Mouse (Mus musculus) kidney, postnatal 0 days (tissue): ENCODE data around the gene Rplp2. TPM values are rescaled to one million over a fixed set of nuclear protein-coding genes. Genes with fewer than 3 reads are reported as not detected.

ENCODE experiments used
- ATAC-seq: fragments of 200-750 bp; cut with Nextera tagmentation; replicated peaks from 2 replicates; pipeline ENCODE4 v1.8.0; 2017; ENCODE audit warnings: low read depth, moderate number of reproducible peaks, moderate TSS enrichment, moderate library complexity; ENCODE audit not compliant: low FRiP score
- DNase-seq: peaks from one replicate; pipeline ENCODE4 v3.0.0-alpha.2; 2016; ENCODE audit warnings: low spot score
- H3K27ac ChIP-seq: fragments of 300-500 bp; sonication (generic); 2 replicates; pipeline ENCODE4 v1.5.1; 2014; ENCODE audit warnings: mild to moderate bottlenecking
- H3K27me3 ChIP-seq: fragments of 300-500 bp; sonication (generic); 2 replicates; pipeline ENCODE4 v1.6.1; 2014; ENCODE audit warnings: low read length, mixed read lengths; ENCODE audit not compliant: insufficient read depth
- H3K36me3 ChIP-seq: fragments of 300-500 bp; sonication (generic); 2 replicates; pipeline ENCODE4 v1.6.1; 2014; ENCODE audit warnings: low read length, mixed read lengths; ENCODE audit not compliant: insufficient read depth
- H3K4me1 ChIP-seq: fragments of 300-500 bp; sonication (generic); replicated peaks from 2 replicates; pipeline ENCODE4 v1.6.1; 2014; ENCODE audit warnings: antibody characterized with exemption, low read length, mixed read lengths; ENCODE audit not compliant: insufficient read depth
- H3K4me2 ChIP-seq: fragments of 300-500 bp; sonication (generic); 2 replicates; pipeline ENCODE4 v1.6.1; 2014; ENCODE audit warnings: mild to moderate bottlenecking, low read length, moderate library complexity, mixed read lengths
- H3K4me3 ChIP-seq: fragments of 300-500 bp; sonication (generic); replicated peaks from 2 replicates; pipeline ENCODE4 v1.5.1; 2014; ENCODE audit warnings: low read depth, low read length
- H3K9ac ChIP-seq: fragments of 300-500 bp; sonication (generic); 2 replicates; pipeline ENCODE4 v1.6.1; 2014; ENCODE audit warnings: low read depth, low read length
- H3K9me3 ChIP-seq: fragments of 300-500 bp; sonication (generic); replicated peaks from 2 replicates; pipeline ENCODE4 v1.6.1; 2016; ENCODE audit warnings: low read length, inconsistent platforms, mixed read lengths
- CTCF ChIP-seq: IDR thresholded peaks from 2 replicates; pipeline ENCODE4 v1.5.1; 2016; ENCODE audit warnings: antibody characterized with exemption, low read depth, mild to moderate bottlenecking, moderate library complexity
- WGBS: fragments of 180-500 bp; shearing (Covaris S2); extraction: QIAGEN DNeasy Blood & Tissue Kit; methylation state at CpG from one replicate; pipeline ENCODE4 v1.1.7; 2014; 5-methylcytosine and 5-hydroxymethylcytosine counted together
- polyA plus RNA-seq: library from polyadenylated mRNA; unstranded; fragments of >200 nt; fragmentation: Nextera tagmentation; extraction: Ambion mirVana; gene quantifications from 2 replicates; pipeline ENCODE4 v1.2.1, GENCODE M21; 2015

Rplp2 gene
- polyA plus RNA-seq, 1 experiment from 2014 or later = 1,595 TPM

DNA sequence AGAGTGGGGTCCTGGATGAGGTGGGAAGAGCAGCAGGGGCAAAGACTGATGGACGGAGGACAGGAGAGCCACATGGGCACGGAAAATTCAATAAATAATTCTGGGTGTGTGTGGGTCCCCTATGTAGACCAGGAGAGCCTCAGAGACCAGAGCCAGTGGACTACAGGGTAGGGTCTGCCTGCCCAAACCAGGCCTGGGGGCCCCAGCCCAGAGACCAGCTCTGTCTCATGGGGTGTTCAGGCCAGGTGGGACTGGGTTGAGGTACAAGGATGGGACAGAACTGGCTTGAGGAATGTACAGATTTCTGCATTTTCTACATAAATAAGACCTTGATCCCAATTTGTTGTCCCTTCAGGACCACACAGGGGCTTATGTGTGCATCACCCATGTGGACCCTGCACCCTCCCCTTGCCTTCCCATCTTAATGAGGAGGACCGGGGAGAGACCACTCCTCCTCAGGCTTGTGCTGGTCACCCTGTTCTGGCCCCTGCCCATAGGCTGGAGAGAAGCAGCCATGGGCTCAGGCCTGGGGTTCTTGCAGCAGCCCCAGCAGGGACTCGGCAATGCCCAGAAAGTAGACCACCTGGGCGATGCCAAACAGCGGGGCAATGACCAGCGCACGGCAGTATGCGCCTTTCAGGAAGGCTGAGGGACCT is 16.5 kb upstream of the Rplp2 start:
- H3K9ac ChIP-seq = no peak overlapping the region
- peaks cover 13% of the 10 kb centered on the region for H3K4me1 ChIP-seq
- H3K9me3 ChIP-seq = no peaks in the 10 kb centered on the region
- 94% methylated on average over 9 of the region's 9 CpGs for WGBS
- DNase-seq (no peak), ATAC-seq (no peak)
- no peak overlapping the region for H3K27ac ChIP-seq
- no peak overlapping the region for H3K4me3 ChIP-seq
- no peaks in the 10 kb centered on the region for H3K27me3 ChIP-seq
- no peak for TF ChIP-seq CTCF
- H3K36me3 ChIP-seq = peaks cover 23% of the 10 kb centered on the region; the same call in 1 of the 2 replicates
- no peak overlapping the region for H3K4me2 ChIP-seq

DNA sequence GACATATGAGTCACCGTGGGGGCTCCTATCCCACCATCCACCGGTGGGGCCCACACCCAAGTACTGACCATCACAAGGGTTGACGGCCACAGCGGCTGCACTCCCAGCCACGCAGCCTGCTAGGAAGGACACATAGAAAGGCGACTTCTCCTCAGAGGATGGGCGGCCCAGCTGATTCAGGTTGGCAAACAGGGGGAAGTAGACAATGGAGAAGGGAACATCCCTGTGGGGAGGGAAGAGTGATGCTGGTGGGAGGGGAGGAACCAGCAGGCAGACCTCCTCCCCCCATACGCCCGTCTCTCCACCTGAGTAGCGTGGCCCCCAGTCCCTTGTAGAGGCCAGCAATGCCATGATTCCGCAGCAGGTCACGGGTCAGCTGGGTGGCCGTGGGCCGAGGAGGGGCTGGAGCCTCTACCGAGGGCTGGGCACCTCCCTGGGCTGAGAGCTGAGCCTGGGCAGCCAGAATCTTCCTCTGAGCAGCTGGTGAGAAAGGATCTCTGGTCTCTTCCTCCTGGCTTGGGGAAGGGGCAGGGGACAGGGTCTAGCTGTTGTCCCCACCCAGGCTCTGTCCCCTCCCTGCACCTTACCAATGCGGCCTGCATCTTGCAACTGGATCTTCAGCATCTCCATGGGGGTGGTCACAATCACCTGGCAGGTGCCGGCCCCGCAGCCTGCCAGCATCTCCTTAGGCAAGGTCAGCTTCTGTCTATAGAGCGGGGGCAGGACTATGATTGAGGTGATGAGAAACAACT is 15.6 kb upstream of the Rplp2 start:
- Histone ChIP-seq H3K9ac (no peak overlapping the region), H3K27me3 (no peaks in the 10 kb centered on the region), H3K27ac (no peak overlapping the region), H3K4me1 (peaks cover 16% of the 10 kb centered on the region), H3K4me2 (no peak overlapping the region), H3K4me3 (no peak overlapping the region), H3K36me3 (peaks cover 23% of the 10 kb centered on the region; the same call in 1 of the 2 replicates), H3K9me3 (no peaks in the 10 kb centered on the region)
- no peak for TF ChIP-seq CTCF
- WGBS = 90% methylated on average over 19 of the region's 19 CpGs
- ATAC-seq (no peak), DNase-seq (no peak)

DNA sequence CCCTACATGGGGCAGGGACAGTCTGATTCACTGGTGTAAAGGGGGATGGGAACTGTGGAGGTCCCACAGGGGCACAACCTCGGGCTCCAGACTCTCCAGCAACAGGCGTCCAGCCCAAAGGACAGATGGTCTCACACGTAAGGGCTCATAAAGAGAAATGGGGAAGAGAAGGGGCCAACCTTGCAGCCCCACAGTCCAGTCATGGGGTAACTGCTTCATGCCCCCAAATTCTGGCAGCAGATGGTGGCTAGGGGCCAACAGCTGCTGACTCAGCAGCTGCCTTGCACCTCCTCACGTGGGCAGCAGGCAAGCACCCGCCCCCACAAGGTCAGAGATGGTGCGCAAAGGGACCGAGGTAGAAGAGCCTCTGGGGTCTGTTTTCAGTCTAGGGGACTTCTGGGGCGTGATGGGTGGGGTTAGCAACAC is 15.0 kb upstream of the Rplp2 start:
- no peaks in the 10 kb centered on the region for H3K27me3 ChIP-seq
- WGBS = 58% methylated on average over 8 of the region's 8 CpGs
- no peak for TF ChIP-seq CTCF
- DNase-seq = no peak
- no peaks in the 10 kb centered on the region for H3K9me3 ChIP-seq
- H3K9ac ChIP-seq = no peak overlapping the region
- peaks cover 23% of the 10 kb centered on the region; the same call in 1 of the 2 replicates for H3K36me3 ChIP-seq
- no peak overlapping the region for H3K4me3 ChIP-seq
- H3K4me1 ChIP-seq = peaks cover 21% of the 10 kb centered on the region
- ATAC-seq = no peak
- no peak overlapping the region for H3K4me2 ChIP-seq
- no peak overlapping the region for H3K27ac ChIP-seq

DNA sequence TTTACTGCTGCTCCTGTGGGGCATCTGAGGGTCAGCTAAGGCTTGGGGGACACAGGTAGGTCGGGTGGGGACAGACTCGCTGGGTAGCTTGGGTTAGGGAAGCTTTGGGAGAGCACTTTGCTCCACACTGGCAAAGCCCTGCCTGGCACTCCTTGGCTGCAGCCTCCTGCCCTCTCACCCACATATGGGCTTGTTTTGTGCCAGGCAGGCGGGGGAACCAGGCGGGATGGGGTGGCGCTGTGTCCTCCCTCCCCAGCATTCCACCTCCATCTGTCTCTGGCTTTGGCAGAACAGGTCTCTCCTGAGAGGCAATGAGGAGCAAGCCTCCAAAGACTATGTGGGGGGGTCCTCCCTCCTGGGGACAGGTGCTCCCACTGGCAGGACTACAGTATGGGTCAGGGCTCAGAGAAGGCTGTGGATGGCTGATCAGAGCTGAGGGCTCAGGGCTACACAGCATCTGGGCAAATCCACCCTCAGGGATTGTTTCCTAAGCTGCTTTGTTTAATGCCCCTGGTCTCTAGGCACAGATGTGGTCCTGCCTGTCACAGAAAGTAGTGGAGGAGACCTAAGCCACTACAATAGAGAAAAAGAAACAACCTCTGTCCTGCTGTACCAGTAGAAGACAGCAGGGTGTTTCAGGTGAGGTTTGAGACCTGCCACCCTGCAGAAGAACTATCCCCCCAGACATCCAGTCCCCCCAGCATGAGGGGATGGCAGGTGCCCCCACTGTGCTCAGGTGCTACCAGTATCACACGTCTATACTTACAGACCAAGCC is 14.2 kb upstream of the Rplp2 start:
- WGBS = 72% methylated on average over 6 of the region's 6 CpGs
- Histone ChIP-seq H3K27ac (no peak overlapping the region), H3K4me2 (no peak overlapping the region), H3K36me3 (peaks cover 23% of the 10 kb centered on the region; the same call in 1 of the 2 replicates), H3K27me3 (no peaks in the 10 kb centered on the region), H3K4me3 (no peak overlapping the region), H3K4me1 (peaks cover 21% of the 10 kb centered on the region), H3K9me3 (no peaks in the 10 kb centered on the region), H3K9ac (0 out of 2 replicates have a peak overlapping the region, but pooled peaks have one; percentile 8)
- ATAC-seq (no peak), DNase-seq (no peak)
- TF ChIP-seq CTCF = no peak

DNA sequence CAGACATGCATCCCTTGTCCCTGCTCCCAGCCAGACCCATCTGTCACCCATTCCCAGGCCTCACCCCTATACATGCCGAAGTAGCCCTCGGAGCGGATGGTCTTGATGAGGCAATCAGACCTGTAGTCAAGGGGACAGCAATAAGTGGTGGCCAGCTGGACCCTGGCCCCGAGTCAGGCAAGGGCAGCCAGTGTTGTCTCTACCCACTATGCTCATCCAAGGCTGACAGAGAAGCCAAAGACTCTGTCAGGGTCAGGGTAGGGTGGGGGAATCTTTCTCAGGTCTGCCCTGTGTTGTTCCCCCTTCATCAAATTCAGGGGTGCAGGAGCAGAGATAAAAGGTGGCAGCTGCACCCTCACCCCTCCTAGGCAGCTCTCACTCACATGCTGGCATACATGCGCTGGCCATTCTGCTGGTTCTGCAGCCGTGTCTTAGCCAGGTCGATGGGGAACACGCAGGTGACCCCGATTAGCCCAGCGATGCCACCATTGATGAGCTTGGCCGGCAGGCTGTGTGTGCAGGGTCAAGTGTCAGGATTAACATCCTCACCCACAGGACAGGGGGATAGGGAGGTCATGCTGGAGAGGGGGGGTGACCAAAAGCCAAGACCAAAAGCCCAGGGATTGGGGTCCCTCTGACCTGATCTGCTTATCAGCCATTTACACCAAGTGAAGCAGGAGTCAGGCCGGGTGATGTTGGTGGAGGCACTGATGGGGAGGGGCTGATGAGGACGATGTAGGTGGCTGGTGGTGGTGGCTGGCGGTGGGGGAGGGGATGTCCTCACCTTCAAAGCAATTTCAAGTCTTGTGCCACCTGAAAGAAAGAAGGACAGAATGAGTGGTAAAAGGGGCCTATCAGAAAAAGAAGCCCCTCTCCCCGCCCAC is 13.4 kb upstream of the Rplp2 start:
- Histone ChIP-seq H3K27me3 (no peaks in the 10 kb centered on the region), H3K4me1 (peaks cover 21% of the 10 kb centered on the region), H3K4me3 (peak overlapping the region; percentile 34), H3K27ac (no peak overlapping the region), H3K9ac (peak overlapping the region; percentile 46), H3K4me2 (peak overlapping the region; percentile 51), H3K36me3 (peaks cover 24% of the 10 kb centered on the region), H3K9me3 (no peaks in the 10 kb centered on the region)
- TF ChIP-seq CTCF = no peak
- ATAC-seq (no peak), DNase-seq (no peak)
- WGBS = 65% methylated on average over 15 of the region's 15 CpGs
